Mouse (Mus musculus) bone marrow, adult 2 months (tissue): ENCODE measurements at regions not wholly inside any gene's neighbourhood (a gene's known extent, or its start where the extent isn't known, plus 50 kb on each side); places are given as distances from the start of the nearest gene placed in this dataset.
A peak's percentile ranks its signal among the peaks of the same experiment; 100 is the strongest.

Experiments used
- H3K27ac ChIP-seq: fragments of 200-500 bp; 2 replicates; pipeline ENCODE4 v1.5.1; 2012; ENCODE audit warnings: low read depth, mild to moderate bottlenecking, control low read depth, inconsistent platforms, low read length; ENCODE audit not compliant: control insufficient read depth, poor library complexity, insufficient read depth
- H3K4me1 ChIP-seq: fragments of 200-500 bp; 2 replicates; pipeline ENCODE4 v1.6.1; 2011; ENCODE audit warnings: low read length; ENCODE audit not compliant: control insufficient read depth, insufficient read depth
- H3K4me3 ChIP-seq: fragments of 200-500 bp; replicated peaks from 2 replicates; pipeline ENCODE3; 2011; ENCODE audit warnings: mild to moderate bottlenecking, low read depth, low read length, control low read depth; ENCODE audit not compliant: control insufficient read depth
- CTCF ChIP-seq: fragments of 200-500 bp; IDR thresholded peaks from 2 replicates; pipeline ENCODE4 v1.5.1; 2011; ENCODE audit warnings: low read length, control low read depth; ENCODE audit not compliant: control insufficient read depth, insufficient read depth
- POLR2A ChIP-seq: fragments of 200-500 bp; IDR thresholded peaks from 2 replicates; pipeline ENCODE4 v1.6.1; 2011; ENCODE audit warnings: low read depth, mild to moderate bottlenecking, control low read depth, low read length, borderline replicate concordance; ENCODE audit not compliant: control insufficient read depth
- WGBS: fragments of 180-500 bp; shearing (Covaris S2); methylation state at CpG from one replicate; pipeline ENCODE4 v1.1.7; 2018; 5-methylcytosine and 5-hydroxymethylcytosine counted together

- Histone ChIP-seq H3K4me3 (no peak overlapping the region), H3K4me1 (no peaks in the 10 kb centered on the region), H3K27ac (no peak overlapping the region)
- TF ChIP-seq CTCF (no peak), POLR2A (no peak)
- WGBS: 78% methylated on average over 13 of the region's 13 CpGs
Measured at GRCm38 (mm10) chr10:21512486-21512885, 80.5 kb upstream of the 1700020N01Rik start.

- Histone ChIP-seq H3K27ac (no peak overlapping the region), H3K4me1 (no peaks in the 10 kb centered on the region), H3K4me3 (no peak overlapping the region)
- 85% methylated on average over 6 of the region's 6 CpGs for WGBS
- TF ChIP-seq CTCF: no peak
- TF ChIP-seq POLR2A: no peak
Measured at GRCm38 (mm10) chr10:21517721-21518120, 75.2 kb upstream of the 1700020N01Rik start.

DNA sequence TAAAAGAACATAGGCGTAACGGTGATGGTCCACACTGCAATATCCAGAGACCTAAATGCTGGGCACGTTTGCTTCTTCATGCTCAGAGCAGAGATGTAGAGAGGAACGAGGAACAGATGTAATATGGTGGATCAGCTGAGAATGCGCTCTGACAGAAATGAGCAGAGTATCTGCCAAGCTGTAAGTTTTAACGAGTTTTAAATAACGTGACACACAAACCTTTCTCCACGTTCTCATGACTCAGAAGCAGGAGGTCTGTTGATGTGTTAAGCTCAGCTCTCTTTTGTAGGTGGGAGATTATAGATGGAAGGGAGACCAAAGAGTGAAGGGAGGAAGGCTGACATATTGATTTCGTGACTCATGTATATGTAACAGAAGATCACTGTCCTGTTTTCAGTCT is 72.1 kb upstream of the 1700020N01Rik start:
- no peak overlapping the region for H3K27ac ChIP-seq
- H3K4me3 ChIP-seq: no peak overlapping the region
- TF ChIP-seq CTCF (no peak), POLR2A (no peak)
- H3K4me1 ChIP-seq: no peaks in the 10 kb centered on the region
- 88% methylated on average over 9 of the region's 9 CpGs for WGBS

DNA sequence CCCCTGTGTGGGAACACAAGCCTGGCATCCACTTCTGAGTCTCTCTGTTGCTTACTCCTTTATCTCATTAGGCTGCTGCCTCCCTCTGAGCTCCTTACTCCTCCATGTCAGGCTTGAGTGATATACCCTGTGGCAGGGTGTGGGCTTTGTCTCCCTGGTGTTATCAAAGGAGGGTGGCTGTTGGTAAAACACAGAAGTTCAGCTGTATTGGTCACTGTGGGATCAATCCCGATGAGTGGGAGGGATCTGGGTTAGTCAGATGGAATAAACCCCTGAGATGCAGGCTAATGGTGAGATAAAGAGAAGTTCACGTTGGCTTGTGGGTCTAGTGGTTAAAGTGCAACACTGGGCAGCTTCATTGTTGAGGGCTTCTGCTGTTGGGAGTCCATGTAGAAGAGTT is 67.4 kb upstream of the 1700020N01Rik start:
- Histone ChIP-seq H3K27ac (no peak overlapping the region), H3K4me3 (no peak overlapping the region), H3K4me1 (no peaks in the 10 kb centered on the region; the same call in 1 of the 2 replicates)
- WGBS: 43% methylated on average over 2 of the region's 2 CpGs
- TF ChIP-seq CTCF (no peak), POLR2A (no peak)

DNA sequence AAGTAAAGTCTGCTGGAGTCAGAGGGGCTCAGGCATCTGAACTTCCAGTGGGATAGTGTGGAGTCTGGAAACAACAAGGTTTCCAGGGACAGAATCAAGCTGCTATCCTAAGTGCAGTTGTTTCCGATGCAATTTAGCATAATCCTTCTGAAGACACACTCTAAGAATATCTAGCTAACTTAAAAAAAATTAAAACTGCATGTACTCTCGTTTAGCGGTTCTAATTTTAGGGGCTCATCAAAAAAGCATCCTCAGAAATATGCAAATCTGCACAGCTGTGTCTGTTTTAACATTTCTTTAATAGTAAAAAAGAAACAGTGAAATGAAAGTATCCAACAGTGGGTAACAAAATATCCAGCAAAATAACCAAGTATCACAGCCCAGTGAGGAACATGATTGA is 64.5 kb upstream of the 1700020N01Rik start:
- H3K4me3 ChIP-seq: no peak overlapping the region
- H3K27ac ChIP-seq: no peak overlapping the region
- WGBS: 75% methylated on average over 3 of the region's 3 CpGs
- no peaks in the 10 kb centered on the region; the same call in 1 of the 2 replicates for H3K4me1 ChIP-seq
- no peak for TF ChIP-seq CTCF
- TF ChIP-seq POLR2A: no peak

- no peak for TF ChIP-seq POLR2A
- 0 out of 2 replicates have a peak, but pooled peaks have one; percentile 13 for TF ChIP-seq CTCF
- 74% methylated on average over 10 of the region's 10 CpGs for WGBS
- no peak overlapping the region for H3K27ac ChIP-seq
- H3K4me3 ChIP-seq: no peak overlapping the region
- no peaks in the 10 kb centered on the region; the same call in 1 of the 2 replicates for H3K4me1 ChIP-seq
Measured at GRCm38 (mm10) chr10:21529098-21529749, 63.7 kb upstream of the 1700020N01Rik start.

GRCm38 (mm10) chr10:21532142-21532541 is 60.8 kb upstream of the 1700020N01Rik start:
- WGBS: 66% methylated on average over 1 of the region's 1 CpGs
- no peak overlapping the region for H3K27ac ChIP-seq
- TF ChIP-seq CTCF: no peak
- TF ChIP-seq POLR2A: no peak
- no peaks in the 10 kb centered on the region; the same call in 1 of the 2 replicates for H3K4me1 ChIP-seq
- no peak overlapping the region for H3K4me3 ChIP-seq

DNA sequence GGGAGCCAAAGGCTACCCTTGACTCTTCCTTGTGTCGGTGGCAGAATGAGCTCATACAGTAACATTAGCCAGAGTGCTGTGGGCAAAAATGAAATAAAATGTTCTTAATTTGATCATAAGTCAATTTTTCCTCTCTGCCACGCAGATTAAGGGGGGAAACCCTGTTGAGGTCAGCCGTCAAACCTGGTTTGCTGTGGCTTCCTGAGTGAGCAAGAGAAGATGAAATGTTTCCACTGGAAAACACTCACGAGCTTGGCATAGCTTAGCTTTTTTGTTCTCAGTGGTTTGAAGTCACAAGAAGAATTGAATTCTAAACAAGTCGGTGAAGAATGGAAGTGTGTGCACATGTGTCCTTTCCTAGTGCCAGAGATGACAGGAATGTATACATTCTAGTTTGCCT is 57.3 kb upstream of the 1700020N01Rik start:
- 24% methylated on average over 5 of the region's 5 CpGs for WGBS
- H3K27ac ChIP-seq: no peak overlapping the region
- no peak overlapping the region for H3K4me3 ChIP-seq
- no peaks in the 10 kb centered on the region for H3K4me1 ChIP-seq
- TF ChIP-seq CTCF: no peak
- no peak for TF ChIP-seq POLR2A
